Mouse (Mus musculus) thymus, adult 18-20 months (tissue): ENCODE data around the gene Trim38.
A peak's percentile ranks its signal among the peaks of the same experiment; 100 is the strongest.
"Not testable (repeated sequence)": the region's sequence is repeated elsewhere in the genome, so short reads cannot be mapped to it uniquely, and the experiment has no call there.

Experiments
- DNase-seq, 2 experiments: peaks; one replicate each; pipeline ENCODE4 v3.0.0; 2022; ENCODE audit warnings: mixed read lengths in 2 of 2

The Trim38 gene

GRCm38 (mm10) chr13:23769613-23770012, at the start of gene Trim38:
TSS of gene Trim38 (plus strand) at chr13:23769913.
- DNase-seq = not testable (repeated sequence)

- no peak for DNase-seq
These were observed 45.5 kb upstream of the Trim38 start for GRCm38 (mm10) chr13:23724239-23724638.

DNA sequence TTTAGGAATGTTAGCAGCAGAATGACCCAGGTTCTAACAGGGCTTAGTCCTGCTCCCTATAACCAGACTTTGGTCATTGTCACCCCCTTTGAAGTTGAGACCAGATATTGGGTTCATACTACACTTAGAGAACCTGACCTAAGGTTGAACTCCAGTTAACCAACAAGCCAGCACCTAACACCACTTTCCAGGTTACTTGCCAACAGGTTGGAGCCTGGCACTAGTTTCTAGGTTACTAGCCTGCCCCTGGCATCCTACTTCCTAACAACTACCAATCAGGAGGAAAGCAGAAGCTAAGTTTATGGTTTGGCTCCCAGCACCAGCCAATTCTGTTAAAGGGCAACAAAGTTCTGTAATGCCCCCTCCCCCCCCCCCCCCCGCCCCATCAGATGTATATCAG, 44.5 kb upstream of the Trim38 start:
- no peak for DNase-seq

GRCm38 (mm10) chr13:23728472-23729191, 41.1 kb upstream of the Trim38 start:
- no peak for DNase-seq

DNA sequence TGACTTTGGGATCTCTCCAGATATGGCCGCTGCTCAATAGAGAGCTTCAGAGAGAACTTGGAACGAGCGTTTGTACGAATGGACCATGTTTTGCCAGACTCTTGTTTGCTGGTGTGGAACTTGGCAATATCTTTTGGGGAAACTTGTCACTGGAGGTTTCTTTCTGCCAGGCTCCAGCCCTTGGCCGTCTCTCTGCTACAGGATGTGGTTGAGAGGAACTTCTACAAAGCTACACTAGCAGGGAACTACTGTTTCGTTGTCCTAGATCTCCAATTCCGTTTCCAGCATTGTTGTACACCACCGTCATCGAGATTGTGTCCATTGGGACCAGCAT, 40.6 kb upstream of the Trim38 start:
- DNase-seq = peak in 1 of 2 experiments; percentile 33

- no peak for DNase-seq
These were observed 40.0 kb upstream of the Trim38 start for GRCm38 (mm10) chr13:23729706-23730105.

GRCm38 (mm10) chr13:23730479-23730878, 39.2 kb upstream of the Trim38 start:
- DNase-seq = no peak

GRCm38 (mm10) chr13:23732156-23732804, 37.4 kb upstream of the Trim38 start:
- no peak for DNase-seq

DNA sequence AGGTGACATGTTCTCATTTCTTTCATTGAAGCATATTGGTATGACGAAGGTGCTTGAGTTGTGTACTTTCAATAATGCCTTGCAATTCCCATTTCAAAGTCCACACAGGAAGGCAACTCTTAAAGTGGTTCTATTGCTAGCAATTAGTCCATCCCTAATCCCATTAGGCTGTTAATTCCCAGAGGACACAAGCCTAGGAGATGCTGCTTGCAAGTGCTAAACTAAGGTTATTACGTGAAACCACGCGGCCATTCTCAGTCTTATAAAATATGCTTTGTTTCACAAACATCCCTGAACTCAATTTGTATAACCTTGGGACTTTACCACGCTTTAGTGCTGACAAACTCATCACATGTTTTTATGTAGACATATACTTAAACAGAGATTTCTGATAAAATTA, 32.6 kb upstream of the Trim38 start:
- DNase-seq = no peak

DNA sequence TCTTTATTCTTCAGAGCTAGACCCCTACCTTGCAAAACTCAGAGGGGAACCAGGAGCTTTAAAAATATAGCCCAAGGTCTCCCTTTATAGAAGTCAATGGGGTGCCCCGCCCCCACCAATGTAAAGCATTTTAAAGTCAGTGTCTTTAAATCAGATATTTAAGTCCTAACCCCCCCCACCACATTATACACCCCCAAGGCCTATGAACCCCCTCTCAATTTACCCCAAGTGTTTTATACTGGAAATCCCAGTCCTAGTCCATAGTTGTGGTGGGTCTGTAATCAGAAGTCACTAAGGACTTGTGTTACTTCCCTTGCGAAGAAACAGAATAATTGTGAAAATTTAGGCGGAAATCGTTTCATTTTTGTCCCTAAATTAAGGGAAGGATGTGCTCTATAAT, 31.7 kb upstream of the Trim38 start:
- peak in 1 of 2 experiments; percentile 22 for DNase-seq

DNA sequence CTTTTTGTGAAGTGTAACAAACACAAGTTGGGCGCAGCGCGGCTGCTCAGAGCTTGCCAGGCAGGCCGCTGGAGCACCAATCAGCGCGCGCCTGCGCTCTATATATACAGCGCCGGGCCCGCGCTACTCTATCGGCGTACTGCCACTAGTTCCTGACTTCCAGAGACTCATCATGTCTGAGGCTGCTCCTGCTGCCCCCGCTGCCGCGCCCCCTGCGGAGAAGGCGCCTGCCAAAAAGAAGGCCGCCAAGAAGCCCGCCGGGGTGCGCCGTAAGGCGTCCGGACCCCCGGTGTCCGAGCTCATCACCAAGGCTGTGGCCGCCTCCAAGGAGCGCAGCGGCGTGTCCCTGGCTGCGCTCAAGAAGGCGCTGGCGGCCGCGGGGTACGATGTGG, 31.0 kb upstream of the Trim38 start, which contains the start of gene Hist1h1c:
Gene Hist1h1c (plus strand): TSS at position 132 of the 392 bp plus-strand sequence.
- peak; percentile 88 to 94 for DNase-seq

DNA sequence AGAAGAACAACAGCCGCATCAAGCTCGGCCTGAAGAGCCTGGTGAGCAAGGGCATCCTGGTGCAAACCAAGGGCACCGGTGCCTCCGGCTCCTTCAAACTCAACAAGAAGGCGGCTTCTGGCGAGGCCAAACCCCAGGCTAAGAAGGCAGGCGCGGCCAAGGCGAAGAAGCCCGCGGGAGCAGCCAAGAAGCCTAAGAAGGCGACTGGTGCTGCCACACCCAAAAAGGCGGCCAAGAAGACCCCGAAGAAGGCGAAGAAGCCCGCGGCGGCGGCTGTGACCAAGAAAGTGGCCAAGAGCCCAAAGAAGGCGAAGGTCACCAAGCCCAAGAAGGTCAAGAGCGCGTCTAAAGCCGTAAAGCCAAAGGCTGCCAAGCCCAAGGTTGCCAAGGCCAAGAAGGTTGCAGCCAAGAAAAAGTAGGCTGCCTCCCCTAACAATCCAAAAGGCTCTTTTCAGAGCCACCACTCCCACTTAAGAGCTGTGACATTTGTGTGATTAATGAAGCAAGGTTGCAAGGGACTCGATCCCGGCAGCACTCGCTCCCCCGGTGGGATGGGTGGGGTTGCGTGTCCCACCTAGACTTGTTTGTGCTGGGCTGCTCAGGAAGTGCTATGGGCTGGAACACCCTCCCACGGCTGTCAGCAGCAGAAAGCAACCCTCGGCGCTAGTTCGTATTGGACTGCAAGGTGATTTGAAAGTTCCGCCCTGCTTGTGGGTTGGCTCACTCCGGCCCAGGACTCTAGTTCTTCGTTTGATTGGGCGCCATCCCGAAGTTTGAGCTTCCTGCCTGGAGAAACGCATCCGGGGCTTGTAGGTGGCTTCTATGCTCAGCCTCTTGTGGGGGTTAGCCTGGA, 30.4 kb upstream of the Trim38 start:
- peak; percentile 88 to 96 for DNase-seq

- no peak for DNase-seq
These were observed 29.8 kb upstream of the Trim38 start for GRCm38 (mm10) chr13:23739922-23740252.

- DNase-seq = no peak
These were observed 29.4 kb upstream of the Trim38 start for GRCm38 (mm10) chr13:23740256-23740840.

- DNase-seq = no peak
These were observed 28.8 kb upstream of the Trim38 start for GRCm38 (mm10) chr13:23740910-23741309.

GRCm38 (mm10) chr13:23742007-23742406, 27.7 kb upstream of the Trim38 start:
- no peak for DNase-seq

DNA sequence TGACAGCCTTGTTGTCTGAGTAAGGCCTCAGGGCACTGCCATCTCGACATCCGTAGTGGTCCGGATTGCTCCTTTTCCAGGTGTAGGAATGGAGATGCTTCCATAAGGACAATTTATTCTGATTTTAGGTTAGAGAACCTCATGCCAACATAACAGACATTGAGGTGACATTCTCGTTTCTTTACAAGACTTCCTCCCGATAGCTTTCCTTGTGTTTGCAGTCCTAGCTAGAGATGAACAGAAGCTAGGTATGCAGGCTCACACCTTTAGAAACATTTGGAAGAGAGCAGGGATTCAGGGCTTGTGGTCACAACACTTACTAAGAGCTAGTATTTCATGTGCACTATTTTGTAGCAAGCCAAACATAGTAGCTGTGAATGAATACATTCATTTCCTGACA, 26.5 kb upstream of the Trim38 start:
- DNase-seq = no peak

GRCm38 (mm10) chr13:23743963-23744362, 25.8 kb upstream of the Trim38 start:
- DNase-seq = no peak

- DNase-seq = peak in 1 of 2 experiments; percentile 37
These were observed 25.0 kb upstream of the Trim38 start for GRCm38 (mm10) chr13:23744421-23745380.

- DNase-seq = peak; percentile 56 to 78
These were observed 24.1 kb upstream of the Trim38 start, which contains the start of gene Hist1h3c for GRCm38 (mm10) chr13:23745381-23746161. TSS of gene Hist1h3c (minus strand) at chr13:23745602.
